Mouse (Mus musculus) erythroblast, embryonic 14.5 days (primary cell): ENCODE measurements around the gene Tet2.

Experiments
- GATA1 ChIP-seq: IDR thresholded peaks from 2 replicates; pipeline ENCODE4 v1.6.1; 2012; ENCODE audit warnings: low read length, inconsistent platforms, mixed read lengths
- TAL1 ChIP-seq: IDR thresholded peaks from 3 replicates; pipeline ENCODE4 v1.6.1; 2012; ENCODE audit warnings: low read length, inconsistent platforms, mixed read lengths

- TF ChIP-seq GATA1 (no peak), TAL1 (no peak)
Measured at GRCm38 (mm10) chr3:133554552-133555067, 9.7 kb upstream of the Tet2 start.
